Mouse (Mus musculus) hindbrain, postnatal 0 days (tissue): Measurements from ENCODE around the gene Lca5l. TPM values are rescaled to one million over a fixed set of nuclear protein-coding genes. Genes with fewer than 3 reads are reported as not detected.

ENCODE experiments used
- ATAC-seq: fragments of 200-750 bp; cut with Nextera tagmentation; 2 replicates; pipeline ENCODE4 v1.8.0; 2017; ENCODE audit warnings: mild to moderate bottlenecking, moderate TSS enrichment, moderate library complexity
- DNase-seq: peaks from one replicate; pipeline ENCODE4 v3.0.0-alpha.2; 2015; ENCODE audit warnings: low spot score
- H3K27ac ChIP-seq: fragments of 300-500 bp; sonication (generic); 2 replicates; pipeline ENCODE4 v1.5.1; 2014; ENCODE audit warnings: mild to moderate bottlenecking
- H3K27me3 ChIP-seq: fragments of 300-500 bp; sonication (generic); 2 replicates; pipeline ENCODE4 v1.6.1; 2014; ENCODE audit warnings: low read length, mixed read lengths; ENCODE audit not compliant: insufficient read depth
- H3K36me3 ChIP-seq: fragments of 300-500 bp; sonication (generic); 2 replicates; pipeline ENCODE4 v1.6.1; 2014; ENCODE audit warnings: low read length, mixed read lengths; ENCODE audit not compliant: insufficient read depth
- H3K4me1 ChIP-seq: fragments of 300-500 bp; sonication (generic); 2 replicates; pipeline ENCODE4 v1.6.1; 2014; ENCODE audit warnings: antibody characterized with exemption, low read length, mixed read lengths; ENCODE audit not compliant: insufficient read depth
- H3K4me2 ChIP-seq: fragments of 300-500 bp; sonication (generic); 2 replicates; pipeline ENCODE4 v1.6.1; 2014; ENCODE audit warnings: low read depth, mild to moderate bottlenecking, low read length, moderate library complexity, mixed read lengths
- H3K4me3 ChIP-seq: fragments of 300-500 bp; sonication (generic); 2 replicates; pipeline ENCODE4 v1.5.1; 2014; ENCODE audit warnings: low read length
- H3K9ac ChIP-seq: fragments of 300-500 bp; sonication (generic); replicated peaks from 2 replicates; pipeline ENCODE4 v1.6.1; 2014; ENCODE audit warnings: mild to moderate bottlenecking, low read length, moderate library complexity, mixed read lengths
- H3K9me3 ChIP-seq: fragments of 300-500 bp; sonication (generic); 2 replicates; pipeline ENCODE4 v1.6.1; 2016; ENCODE audit warnings: low read length, mixed read lengths
- CTCF ChIP-seq: IDR thresholded peaks from 2 replicates; pipeline ENCODE4 v1.5.1; 2016; ENCODE audit warnings: antibody characterized with exemption, control low read depth, low read depth
- WGBS: fragments of 180-500 bp; shearing (Covaris S2); extraction: QIAGEN DNeasy Blood & Tissue Kit; methylation state at CpG from one replicate; pipeline ENCODE4 v1.1.7; 2014; 5-methylcytosine and 5-hydroxymethylcytosine counted together
- polyA plus RNA-seq: library from polyadenylated mRNA; unstranded; fragments of >200 nt; fragmentation: Nextera tagmentation; extraction: Ambion mirVana; gene quantifications from 2 replicates; pipeline ENCODE4 v1.2.1, GENCODE M21; 2015
- total RNA-seq: library from RNA; depleted of rRNA; stranded (reverse); fragments of >200 nt; gene quantifications from 2 replicates; pipeline ENCODE4 v1.2.3, GENCODE M21; 2014

Lca5l gene
- total and polyA plus RNA-seq, 2 experiments from 2014 or later: 1.9 to 2.0 TPM

DNA sequence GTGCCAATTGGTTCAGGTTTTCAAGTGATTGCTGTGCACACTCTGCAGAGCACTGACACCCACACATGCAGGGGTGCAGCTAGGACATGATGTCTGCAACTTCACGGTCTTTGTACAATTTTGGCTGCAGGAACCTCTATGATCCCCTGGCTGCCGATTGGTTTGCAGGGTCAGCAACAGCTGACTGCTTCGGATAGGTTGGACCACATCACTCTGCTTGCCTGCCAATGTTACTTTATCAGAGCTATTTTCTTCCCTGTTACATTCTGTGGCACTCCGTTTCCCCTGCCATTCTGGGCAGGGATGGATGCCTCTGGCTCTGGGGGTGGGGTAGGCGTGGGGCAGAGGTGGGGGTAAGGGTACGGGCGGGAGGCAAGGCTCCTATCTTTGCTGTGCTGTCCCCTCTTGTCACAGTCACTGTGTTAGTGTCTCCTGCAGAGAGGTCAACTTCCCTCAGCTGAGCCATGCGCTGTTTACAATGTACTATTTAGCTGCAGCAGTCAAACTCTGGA, 37.0 kb upstream of the Lca5l start:
- Histone ChIP-seq H3K4me2 (no peak overlapping the region), H3K27me3 (no peaks in the 10 kb centered on the region), H3K4me1 (no peaks in the 10 kb centered on the region), H3K36me3 (no peaks in the 10 kb centered on the region), H3K9ac (no peak overlapping the region), H3K9me3 (no peaks in the 10 kb centered on the region), H3K4me3 (no peak overlapping the region), H3K27ac (no peak overlapping the region)
- TF ChIP-seq CTCF: no peak
- DNase-seq: no peak
- ATAC-seq: peak; percentile 49; the same call in 1 of the 2 replicates
- WGBS: 23% methylated on average over 8 of the region's 8 CpGs

DNA sequence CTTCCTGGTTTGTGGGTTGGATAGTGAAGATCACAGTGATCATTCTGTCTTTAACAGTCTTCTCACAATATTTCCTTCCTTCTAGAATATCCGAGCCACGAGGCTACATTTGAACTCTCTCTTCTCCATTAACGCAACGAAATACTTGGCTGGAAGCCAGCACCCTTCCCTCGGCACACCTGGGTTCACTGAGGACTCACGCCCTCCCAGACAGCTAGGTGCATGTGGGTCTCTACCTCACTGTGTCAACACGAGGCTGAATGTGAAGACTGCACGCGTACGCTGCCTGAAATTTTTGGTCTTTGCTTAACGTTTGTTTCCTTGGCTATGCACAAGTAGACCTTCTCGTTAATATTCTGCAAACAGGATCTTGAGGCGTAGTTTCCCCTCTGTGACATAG, 36.4 kb upstream of the Lca5l start:
- no peak overlapping the region for H3K4me2 ChIP-seq
- DNase-seq: no peak
- H3K9ac ChIP-seq: no peak overlapping the region
- H3K4me3 ChIP-seq: no peak overlapping the region
- no peak for ATAC-seq
- 74% methylated on average over 13 of the region's 13 CpGs for WGBS
- no peaks in the 10 kb centered on the region for H3K9me3 ChIP-seq
- TF ChIP-seq CTCF: no peak
- H3K36me3 ChIP-seq: no peaks in the 10 kb centered on the region
- no peak overlapping the region for H3K27ac ChIP-seq
- no peaks in the 10 kb centered on the region for H3K27me3 ChIP-seq
- H3K4me1 ChIP-seq: no peaks in the 10 kb centered on the region

DNA sequence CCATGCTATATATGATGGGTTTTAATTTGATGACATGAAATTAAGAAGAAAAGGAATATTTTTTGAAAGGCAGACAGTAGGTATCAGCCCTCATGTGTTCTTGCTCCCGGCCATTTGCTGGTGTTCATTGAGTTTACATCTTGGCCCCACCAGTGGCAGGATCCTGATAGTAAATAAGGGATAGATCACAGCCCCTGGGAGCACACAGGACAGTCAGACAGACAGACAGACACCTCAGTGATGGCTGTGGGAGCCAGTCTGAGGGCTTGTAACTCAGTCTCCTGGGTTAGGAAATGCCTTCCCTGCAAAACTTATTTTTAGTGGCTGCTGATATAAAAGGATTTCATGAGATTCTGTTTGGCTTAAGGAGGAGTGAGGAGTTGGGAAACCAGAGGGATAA, 30.4 kb upstream of the Lca5l start:
- no peak for DNase-seq
- Histone ChIP-seq H3K9me3 (no peaks in the 10 kb centered on the region), H3K4me2 (no peak overlapping the region), H3K4me1 (no peaks in the 10 kb centered on the region), H3K4me3 (no peak overlapping the region), H3K27ac (no peak overlapping the region), H3K9ac (no peak overlapping the region), H3K36me3 (no peaks in the 10 kb centered on the region), H3K27me3 (no peaks in the 10 kb centered on the region)
- no peak for ATAC-seq
- 90% methylated on average over 1 of the region's 1 CpGs for WGBS
- TF ChIP-seq CTCF: no peak

DNA sequence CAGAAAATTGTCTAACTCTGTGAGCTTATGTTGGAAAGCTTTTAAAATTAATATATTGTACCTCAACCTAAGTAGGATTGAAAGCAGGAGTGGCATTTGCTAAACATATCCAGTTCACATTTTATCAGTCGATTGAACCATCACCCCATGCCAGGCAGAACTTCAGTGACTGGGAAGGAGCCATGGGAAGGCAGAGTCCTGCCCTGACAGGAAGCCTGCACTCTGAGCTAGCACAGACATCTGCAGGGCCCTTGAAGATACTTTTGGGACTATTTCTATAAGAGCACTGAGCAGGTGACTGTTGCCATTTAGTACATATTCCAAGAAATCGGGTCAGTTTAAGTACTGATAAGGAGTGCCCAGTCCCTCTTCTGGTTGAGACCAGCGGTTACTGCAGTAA, 29.9 kb upstream of the Lca5l start:
- WGBS: 86% methylated on average over 3 of the region's 3 CpGs
- H3K4me3 ChIP-seq: no peak overlapping the region
- H3K36me3 ChIP-seq: no peaks in the 10 kb centered on the region
- DNase-seq (no peak), ATAC-seq (no peak)
- no peaks in the 10 kb centered on the region for H3K27me3 ChIP-seq
- no peak for TF ChIP-seq CTCF
- H3K4me2 ChIP-seq: no peak overlapping the region
- H3K9ac ChIP-seq: no peak overlapping the region
- H3K4me1 ChIP-seq: no peaks in the 10 kb centered on the region
- no peak overlapping the region for H3K27ac ChIP-seq
- H3K9me3 ChIP-seq: no peaks in the 10 kb centered on the region

DNA sequence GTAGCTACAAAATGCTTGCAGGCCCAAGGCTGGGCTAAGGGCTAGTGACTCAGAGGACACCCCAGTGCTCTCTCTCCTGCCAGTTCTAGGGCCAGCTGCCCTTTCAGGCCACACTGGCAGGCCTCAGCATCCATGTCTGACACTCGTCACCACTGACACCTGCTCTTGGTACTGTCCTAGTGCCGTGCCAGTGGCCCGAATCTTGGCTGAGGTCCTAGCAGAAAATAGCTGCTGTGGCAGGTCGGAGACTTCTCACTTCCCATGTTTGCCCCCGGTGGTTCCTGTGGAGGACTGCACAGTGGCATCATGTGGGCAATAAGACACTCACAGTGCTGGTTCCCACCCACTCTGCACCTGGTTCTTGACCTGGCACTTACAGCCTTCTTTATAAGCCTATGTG, 29.4 kb upstream of the Lca5l start:
- DNase-seq: no peak
- Histone ChIP-seq H3K27me3 (no peaks in the 10 kb centered on the region), H3K4me3 (no peak overlapping the region), H3K4me2 (no peak overlapping the region), H3K36me3 (no peaks in the 10 kb centered on the region), H3K9me3 (no peaks in the 10 kb centered on the region), H3K4me1 (no peaks in the 10 kb centered on the region), H3K9ac (no peak overlapping the region), H3K27ac (no peak overlapping the region)
- ATAC-seq: no peak
- 60% methylated on average over 5 of the region's 5 CpGs for WGBS
- peak; percentile 30; the same call in 1 of the 2 replicates for TF ChIP-seq CTCF

DNA sequence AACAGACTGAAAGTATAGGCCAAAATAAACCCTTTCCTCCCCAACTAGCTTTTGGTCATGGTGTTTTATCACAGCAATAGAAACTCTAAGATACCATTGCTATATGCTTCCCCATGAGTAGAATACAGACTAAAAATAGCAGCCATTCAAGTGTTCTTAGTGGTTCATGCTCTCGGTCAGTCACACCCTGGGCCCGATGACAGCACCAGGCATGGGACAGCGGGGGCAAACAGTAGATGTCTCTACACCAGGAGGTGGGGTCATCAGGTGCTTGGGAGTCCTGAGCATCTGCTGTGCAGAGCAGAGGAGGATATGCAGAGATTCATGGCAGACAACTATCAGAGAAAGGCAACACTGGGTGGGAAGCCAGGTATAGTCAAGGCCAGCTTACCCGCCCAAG, 21.0 kb upstream of the Lca5l start:
- H3K27me3 ChIP-seq: no peaks in the 10 kb centered on the region
- no peak overlapping the region for H3K4me2 ChIP-seq
- ATAC-seq: no peak
- H3K4me3 ChIP-seq: no peak overlapping the region
- TF ChIP-seq CTCF: no peak
- no peaks in the 10 kb centered on the region for H3K36me3 ChIP-seq
- DNase-seq: no peak
- no peak overlapping the region for H3K9ac ChIP-seq
- WGBS: 93% methylated on average over 4 of the region's 4 CpGs
- no peaks in the 10 kb centered on the region for H3K9me3 ChIP-seq
- H3K27ac ChIP-seq: no peak overlapping the region
- H3K4me1 ChIP-seq: no peaks in the 10 kb centered on the region

DNA sequence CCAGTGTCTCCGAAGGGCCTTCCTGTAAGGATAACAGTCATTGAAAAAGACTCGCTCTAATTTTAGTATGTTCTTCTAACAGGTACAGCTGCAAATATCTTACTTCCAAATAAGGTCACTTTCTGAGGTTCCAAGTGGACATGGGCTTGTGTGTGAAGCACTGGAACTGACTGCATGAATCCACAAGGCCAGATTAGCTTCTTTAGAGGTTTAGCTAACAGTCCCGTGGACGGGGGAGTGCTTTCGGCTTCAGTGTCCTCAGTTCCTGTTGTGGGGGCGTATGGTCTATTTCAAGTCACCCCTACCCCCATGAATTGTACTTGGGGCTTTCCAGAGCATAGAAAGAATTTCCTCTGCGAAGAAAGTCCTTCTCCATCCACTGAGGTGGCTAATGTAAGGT, 18.8 kb upstream of the Lca5l start:
- Histone ChIP-seq H3K27me3 (no peaks in the 10 kb centered on the region), H3K4me1 (no peaks in the 10 kb centered on the region), H3K9ac (no peak overlapping the region), H3K36me3 (no peaks in the 10 kb centered on the region), H3K9me3 (no peaks in the 10 kb centered on the region), H3K4me2 (no peak overlapping the region), H3K27ac (no peak overlapping the region), H3K4me3 (no peak overlapping the region)
- no peak for ATAC-seq
- 86% methylated on average over 7 of the region's 7 CpGs for WGBS
- DNase-seq: no peak
- no peak for TF ChIP-seq CTCF
